In the genomic region with DNA sequence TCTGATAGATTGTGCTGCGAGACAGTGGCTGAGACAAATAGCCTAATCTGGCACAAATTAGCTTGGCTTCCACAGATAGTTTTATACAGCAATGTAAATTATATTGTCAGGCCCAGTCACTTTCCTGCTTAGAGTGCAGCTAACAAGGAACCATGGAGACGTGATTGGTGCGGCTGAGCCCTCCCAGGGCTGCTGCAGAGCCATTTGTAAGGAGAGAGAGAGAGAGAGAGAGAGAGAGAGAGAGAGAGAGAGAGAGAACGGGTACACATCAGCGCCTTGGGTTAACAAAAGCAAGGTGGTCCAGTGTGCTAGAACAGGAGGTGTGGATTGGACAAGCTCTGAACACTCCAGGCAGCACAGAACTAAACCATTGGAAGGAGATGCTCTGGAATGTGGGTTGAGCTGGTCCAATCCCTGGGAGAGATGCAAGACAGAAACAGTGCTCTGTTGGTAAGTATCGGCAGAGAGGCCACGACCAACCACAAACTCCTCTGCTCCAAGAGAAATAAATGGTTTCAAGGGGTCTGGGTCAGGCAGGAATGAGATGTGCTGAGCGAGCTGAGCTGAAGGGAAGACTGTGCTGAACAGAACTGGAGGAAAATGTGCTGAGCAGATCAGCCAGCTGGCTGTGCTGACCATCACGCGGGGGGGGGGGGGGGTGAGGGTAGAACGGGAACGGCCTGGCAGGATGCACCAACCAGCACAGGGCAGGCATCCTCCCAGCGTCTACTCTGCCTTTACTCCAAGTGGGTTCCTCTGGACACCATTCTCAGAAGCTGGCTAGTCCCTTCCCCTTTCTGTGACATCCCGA, we compare ENCODE assay signal across 9 mouse cellular contexts.
DNase-seq lines count a peak whose midpoint lies in the region; ATAC-seq lines count a peak whose summit lies in the region.
"Had no signal": no experiment of that assay in that cellular context is flagged by ENCODE, and none has a peak within 500 bp of the region (broad histone marks: within the 10 kb centered on the region; RNA-seq: fewer than 3 reads in every experiment).

No protein-coding gene starts in this region.

- H3K27ac ChIP-seq in kidney, embryonic 16.5 days (ENCODE audit: low read length) = no peak overlapping the region
- peak overlapping the region; percentile 52; the same call in 1 of the 2 replicates for H3K27ac ChIP-seq in forebrain, embryonic 14.5 days (ENCODE audit: low read depth, low read length)

- no peak overlapping the region for H3K4me2 ChIP-seq in kidney, embryonic 16.5 days (replicated peaks; ENCODE audit: low read depth, low read length)
- peak overlapping the region; percentile 28; the same call in 1 of the 2 replicates for H3K4me2 ChIP-seq in forebrain, embryonic 14.5 days (ENCODE audit: low read length)

- H3K4me1 ChIP-seq in kidney, embryonic 16.5 days (ENCODE audit: insufficient read depth, low read length) = peaks cover 22% of the 10 kb centered on the region
- peaks cover 17% of the 10 kb centered on the region for H3K4me1 ChIP-seq in forebrain, embryonic 14.5 days (ENCODE audit: control insufficient read depth, insufficient read depth, low read length)
- H3K4me1 ChIP-seq: megakaryocyte, embryonic 14.5 days had no signal

- peak; percentile 68 for ATAC-seq in kidney, embryonic 16.5 days (ENCODE audit: low FRiP score, low TSS enrichment)
- ATAC-seq in forebrain, embryonic 14.5 days = peak; percentile 74
- 0 out of 2 replicates have a peak, but pooled peaks have one; percentile 23 for ATAC-seq in megakaryocyte, adult 5-6 weeks (ENCODE audit: poor library complexity, severe bottlenecking)
- ATAC-seq in CD4-positive, CD25-positive, alpha-beta regulatory T cell, adult 4 months = no peak

- 28% methylated on average over 10 of the region's 14 CpGs for WGBS in kidney, embryonic 16.5 days
- WGBS in forebrain, embryonic 14.5 days = 57% methylated on average over 14 of the region's 14 CpGs

- H3K9me3 ChIP-seq in kidney, embryonic 16.5 days (ENCODE audit: low read length) = no peaks in the 10 kb centered on the region
- H3K9me3 ChIP-seq in forebrain, embryonic 14.5 days (replicated peaks; ENCODE audit: control insufficient read depth, low read length) = no peaks in the 10 kb centered on the region

- no peak overlapping the region for H3K9ac ChIP-seq in kidney, embryonic 16.5 days (replicated peaks; ENCODE audit: low read length)
- no peak overlapping the region for H3K9ac ChIP-seq in forebrain, embryonic 14.5 days (ENCODE audit: low read length)

- no peaks in the 10 kb centered on the region for H3K36me3 ChIP-seq in kidney, embryonic 16.5 days (ENCODE audit: insufficient read depth, low read length)
- no peaks in the 10 kb centered on the region for H3K36me3 ChIP-seq in forebrain, embryonic 14.5 days (ENCODE audit: control insufficient read depth, insufficient read depth, low read length)

- no peak for DNase-seq in kidney, postnatal 36 days
- peak; percentile 71 for DNase-seq in cerebellum, adult 8-10 months
- peak; percentile 68 for DNase-seq in forebrain, embryonic 14.5 days (ENCODE audit: low spot score)
- no peak for DNase-seq in thymus, postnatal 10 days (ENCODE audit: low spot score in 2 of 2)
- no peak for DNase-seq in urinary bladder, postnatal 4 days (ENCODE audit: low spot score in 2 of 2)

- H3K4me3 ChIP-seq in kidney, embryonic 16.5 days (ENCODE audit: low read length) = no peak overlapping the region
- H3K4me3 ChIP-seq in forebrain, embryonic 14.5 days (ENCODE audit: low read depth, low read length) = no peak overlapping the region
- H3K4me3 ChIP-seq: megakaryocyte, embryonic 14.5 days had no signal

- H3K27me3 ChIP-seq in kidney, embryonic 16.5 days (ENCODE audit: insufficient read depth, low read length) = peaks cover 29% of the 10 kb centered on the region
- H3K27me3 ChIP-seq in forebrain, embryonic 14.5 days (replicated peaks; ENCODE audit: control insufficient read depth, insufficient read depth, low read length) = no peaks in the 10 kb centered on the region
- H3K27me3 ChIP-seq: megakaryocyte, embryonic 14.5 days had no signal

Comparison
In these comparisons a context has a peak if more than half of its experiments do, and no peak if none do; other contexts are left out.
1. DNase-seq: peak in cerebellum, adult 8-10 months (single experiment) and forebrain, embryonic 14.5 days (single experiment); none in kidney, postnatal 36 days (0 of 2), thymus, postnatal 10 days (0 of 2) and urinary bladder, postnatal 4 days (0 of 2).